ENCODE assay signal across 12 mouse cellular contexts in the genomic region with DNA sequence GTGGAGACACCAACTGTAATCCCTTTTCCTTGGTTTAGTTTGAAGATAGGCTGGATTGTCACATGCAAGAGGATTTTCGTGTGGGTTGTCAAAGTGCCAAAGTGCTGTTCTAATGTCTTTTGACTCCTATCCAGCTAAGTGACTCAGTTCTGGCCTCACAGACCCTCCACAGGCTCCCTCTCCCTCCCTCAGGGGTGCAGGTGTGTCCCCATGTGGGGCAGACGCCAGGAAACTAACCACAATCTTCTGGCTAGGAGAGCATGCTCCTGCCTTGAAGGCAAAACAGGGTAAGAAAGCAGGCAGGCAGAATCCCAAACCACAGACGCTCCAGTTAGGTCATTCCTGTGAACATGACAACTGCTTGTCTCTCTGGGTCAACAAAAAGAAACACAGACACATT. TPM values are rescaled to one million over a fixed set of nuclear protein-coding genes. Genes with fewer than 3 reads are reported as not detected.
DNase-seq lines count a peak whose midpoint lies in the region; ATAC-seq lines count a peak whose summit lies in the region.
"Had no signal": no experiment of that assay in that cellular context is flagged by ENCODE, and none has a peak within 500 bp of the region (broad histone marks: within the 10 kb centered on the region; RNA-seq: fewer than 3 reads in every experiment).

No protein-coding gene starts in this region.

- no peaks in the 10 kb centered on the region for H3K27me3 ChIP-seq in limb, embryonic 15.5 days
- H3K27me3 ChIP-seq in limb, embryonic 10.5 days (ENCODE audit: low read depth, poor library complexity, severe bottlenecking): no peaks in the 10 kb centered on the region
- no peaks in the 10 kb centered on the region for H3K27me3 ChIP-seq in embryonic facial prominence, embryonic 10.5 days (replicated peaks; ENCODE audit: low read depth, poor library complexity, severe bottlenecking)

- no peak overlapping the region for H3K4me2 ChIP-seq in limb, embryonic 15.5 days
- H3K4me2 ChIP-seq: lung, embryonic 14.5 days had no signal

- peak overlapping the region; percentile 57; the same call in 1 of the 2 replicates for H3K27ac ChIP-seq in limb, embryonic 15.5 days
- H3K27ac ChIP-seq in limb, embryonic 10.5 days: no peak overlapping the region
- H3K27ac ChIP-seq in embryonic facial prominence, embryonic 10.5 days (replicated peaks): 0 out of 2 replicates have a peak overlapping the region, but pooled peaks have one; percentile 24
- H3K27ac ChIP-seq: kidney, postnatal 0 days had no signal

- H3K4me3 ChIP-seq in limb, embryonic 15.5 days: no peak overlapping the region
- H3K4me3 ChIP-seq in limb, embryonic 10.5 days: no peak overlapping the region
- H3K4me3 ChIP-seq in embryonic facial prominence, embryonic 10.5 days: no peak overlapping the region

- no peaks in the 10 kb centered on the region for H3K9me3 ChIP-seq in limb, embryonic 15.5 days
- no peaks in the 10 kb centered on the region for H3K9me3 ChIP-seq in limb, embryonic 10.5 days (replicated peaks)
- H3K9me3 ChIP-seq in embryonic facial prominence, embryonic 10.5 days: no peaks in the 10 kb centered on the region

- peaks cover 16% of the 10 kb centered on the region; the same call in 1 of the 2 replicates for H3K4me1 ChIP-seq in limb, embryonic 15.5 days
- 0 out of 2 replicates have a peak, but pooled peaks cover 2% of the 10 kb centered on the region for H3K4me1 ChIP-seq in limb, embryonic 10.5 days
- H3K4me1 ChIP-seq in embryonic facial prominence, embryonic 10.5 days: no peaks in the 10 kb centered on the region

- no peak for ATAC-seq in limb, embryonic 15.5 days (ENCODE audit: insufficient number of reproducible peaks, low FRiP score, low TSS enrichment, low read depth)
- ATAC-seq: forebrain, embryonic 16.5 days; midbrain, embryonic 16.5 days had no signal

- H3K36me3 ChIP-seq in limb, embryonic 15.5 days: no peaks in the 10 kb centered on the region
- H3K36me3 ChIP-seq in limb, embryonic 10.5 days: no peaks in the 10 kb centered on the region
- no peaks in the 10 kb centered on the region for H3K36me3 ChIP-seq in embryonic facial prominence, embryonic 10.5 days (replicated peaks)

- DNase-seq in limb, embryonic 10.5 days (ENCODE audit: low spot score): no peak
- no peak for DNase-seq in embryonic facial prominence, embryonic 10.5 days (ENCODE audit: low spot score)
- peak; percentile 58 for DNase-seq in heart, adult 8-10 months (ENCODE audit: low spot score)
- DNase-seq in thymus, postnatal 36 days: peak; percentile 56 to 74
- no peak for DNase-seq in kidney, adult 11 months
- DNase-seq in cerebellum, postnatal 4 days (ENCODE audit: low spot score in 2 of 2): no peak
- DNase-seq in right cerebral cortex, adult 18-20 months: no peak
- DNase-seq: lung, embryonic 14.5 days had no signal

- WGBS in limb, embryonic 15.5 days: 17% methylated on average over 3 of the region's 3 CpGs
- 68% methylated on average over 3 of the region's 3 CpGs for WGBS in limb, embryonic 10.5 days
- 62% methylated on average over 3 of the region's 3 CpGs for WGBS in embryonic facial prominence, embryonic 10.5 days

- no peak overlapping the region for H3K9ac ChIP-seq in limb, embryonic 15.5 days
- H3K9ac ChIP-seq: lung, embryonic 14.5 days had no signal

RNA-seq across cellular contexts. Expression of a gene that starts 9.4 kb away (rescaled TPM):
- 278 and 282 TPM in 2 replicates for polyA plus RNA-seq in limb, embryonic 15.5 days (2015; fragmentation: Nextera tagmentation; extraction: Ambion mirVana)
- 254 and 274 TPM in 2 replicates for polyA plus RNA-seq in limb, embryonic 10.5 days (2016; fragmentation: Nextera tagmentation; extraction: Ambion mirVana)
- polyA plus RNA-seq in embryonic facial prominence, embryonic 10.5 days (2016; fragmentation: Nextera tagmentation; extraction: Ambion mirVana): 237 and 243 TPM in 2 replicates
- 100 to 1,000 TPM; 306 to 352 (median 322) TPM for total RNA-seq in heart, adult 8-10 months (2022)

Comparison
In these comparisons a context has a peak if more than half of its experiments do, and no peak if none do; other contexts are left out.
1. DNase-seq: peak in heart, adult 8-10 months (single experiment) and thymus, postnatal 36 days (2 of 2); none in limb, embryonic 10.5 days (single experiment), embryonic facial prominence, embryonic 10.5 days (single experiment), kidney, adult 11 months (single experiment), cerebellum, postnatal 4 days (0 of 2) and right cerebral cortex, adult 18-20 months (single experiment).